Mouse (Mus musculus) right cerebral cortex, postnatal 4 days (tissue): ENCODE results near the gene Vars.
A peak's percentile ranks its signal among the peaks of the same experiment; 100 is the strongest.
"Not testable (repeated sequence)": the region's sequence is repeated elsewhere in the genome, so short reads cannot be mapped to it uniquely, and the experiment has no call there.

ENCODE experiments used
- DNase-seq: peaks from one replicate; pipeline ENCODE4 v3.0.0-alpha.2; 2022

The Vars gene

GRCm38 (mm10) chr17:35000717-35001451 lies at the start of gene Vars:
Gene Vars, plus strand, starts transcription at chr17:35000987.
- peak; percentile 75 for DNase-seq

- DNase-seq = no peak
Observed at GRCm38 (mm10) chr17:34951636-34952377, 49.0 kb upstream of the Vars start.

DNA sequence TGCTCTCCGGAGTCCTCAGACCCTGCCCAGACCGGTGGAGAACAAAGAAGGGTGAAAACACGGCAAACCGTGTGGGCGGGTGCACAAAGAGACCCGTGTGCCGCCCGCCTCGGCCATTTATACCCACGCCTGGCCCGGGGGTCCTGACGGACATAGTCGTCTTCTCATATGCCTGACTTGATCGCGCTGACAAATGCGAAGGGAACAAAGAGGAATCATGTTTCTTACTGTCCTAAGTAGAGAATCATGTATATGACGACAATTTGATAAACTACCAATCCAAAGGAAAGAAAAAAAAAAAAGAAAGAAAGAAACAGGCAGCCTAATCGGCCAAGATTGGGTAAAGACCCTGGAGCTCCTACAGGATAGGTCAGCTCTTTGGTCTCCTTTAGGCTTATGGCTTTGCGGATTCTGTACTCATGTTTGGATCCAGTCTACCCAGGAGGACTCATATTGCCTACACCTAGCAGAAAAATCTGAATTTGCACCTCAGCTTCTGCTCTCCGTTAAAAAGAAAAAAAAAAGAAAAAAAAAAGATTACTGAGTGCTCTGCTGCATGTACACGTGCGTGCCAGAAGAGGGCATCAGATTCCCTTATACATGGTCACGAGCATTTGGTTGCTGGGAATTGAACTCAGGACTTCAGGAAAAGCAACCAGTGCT lies 48.3 kb upstream of the Vars start:
- DNase-seq = peak; percentile 91

GRCm38 (mm10) chr17:34953258-34953657 lies 47.5 kb upstream of the Vars start:
- no peak for DNase-seq

- no peak for DNase-seq
Observed at GRCm38 (mm10) chr17:34953904-34954303, 46.9 kb upstream of the Vars start.

DNA sequence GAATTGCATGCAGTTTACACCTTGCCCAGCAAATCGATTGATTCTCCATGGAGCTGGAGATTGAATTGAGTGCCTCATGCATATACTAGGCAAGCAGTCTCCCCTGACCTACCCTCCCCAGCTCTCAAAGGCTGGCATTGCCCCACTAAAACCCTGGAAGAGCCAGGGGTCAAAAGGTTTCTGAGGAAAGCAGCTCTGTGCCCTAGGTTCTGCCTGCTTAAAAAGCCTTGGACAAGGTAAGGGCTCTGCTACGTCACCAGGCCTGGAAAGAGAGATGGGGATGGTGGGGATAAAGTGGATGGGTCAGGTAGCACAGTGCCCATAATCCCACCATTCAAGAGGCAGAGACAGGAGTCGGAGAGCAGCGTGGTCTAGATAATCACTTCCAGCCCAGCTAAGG lies 46.0 kb upstream of the Vars start:
- DNase-seq = no peak

GRCm38 (mm10) chr17:34955884-34956283 lies 44.9 kb upstream of the Vars start:
- DNase-seq = no peak

DNA sequence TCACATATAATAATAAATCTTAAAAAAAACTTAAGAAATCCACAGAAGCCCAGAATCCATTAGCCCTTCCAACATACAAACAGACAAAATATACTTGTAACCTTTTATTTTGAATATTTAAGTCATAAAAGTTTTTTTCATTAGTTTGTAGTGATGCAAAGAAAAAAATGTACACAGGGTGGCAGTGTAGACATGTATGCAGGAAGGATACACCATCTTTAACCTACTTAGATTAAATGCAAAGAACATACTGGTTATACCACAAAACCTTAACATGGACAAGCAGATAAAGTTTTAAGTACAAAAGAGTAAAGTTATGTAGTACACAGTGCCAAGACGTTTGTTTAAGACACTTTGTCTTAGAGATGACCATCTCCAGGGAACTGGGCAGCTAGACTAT lies 44.4 kb upstream of the Vars start:
- DNase-seq = no peak

- not testable (repeated sequence) for DNase-seq
Observed at GRCm38 (mm10) chr17:34957291-34957690, 43.5 kb upstream of the Vars start.

- DNase-seq = not testable (repeated sequence)
Observed at GRCm38 (mm10) chr17:34957966-34958365, 42.8 kb upstream of the Vars start.

DNA sequence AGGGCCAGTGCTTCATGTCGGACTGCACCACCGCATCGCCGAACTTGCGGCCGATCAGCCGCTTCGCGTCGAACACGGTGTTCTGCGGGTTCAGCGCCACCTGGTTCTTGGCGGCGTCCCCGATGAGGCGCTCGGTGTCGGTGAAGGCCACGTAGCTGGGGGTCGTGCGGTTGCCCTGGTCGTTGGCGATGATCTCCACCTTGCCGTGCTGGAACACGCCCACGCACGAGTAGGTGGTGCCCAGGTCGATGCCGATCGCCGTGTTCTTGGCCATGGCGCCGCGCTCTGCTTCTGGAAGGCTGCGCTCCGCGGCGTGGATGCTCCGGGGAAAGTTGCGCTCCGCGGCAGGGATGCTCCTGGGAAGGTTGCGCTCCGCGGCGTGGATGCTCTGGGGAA lies 42.1 kb upstream of the Vars start:
- DNase-seq = not testable (repeated sequence)

DNA sequence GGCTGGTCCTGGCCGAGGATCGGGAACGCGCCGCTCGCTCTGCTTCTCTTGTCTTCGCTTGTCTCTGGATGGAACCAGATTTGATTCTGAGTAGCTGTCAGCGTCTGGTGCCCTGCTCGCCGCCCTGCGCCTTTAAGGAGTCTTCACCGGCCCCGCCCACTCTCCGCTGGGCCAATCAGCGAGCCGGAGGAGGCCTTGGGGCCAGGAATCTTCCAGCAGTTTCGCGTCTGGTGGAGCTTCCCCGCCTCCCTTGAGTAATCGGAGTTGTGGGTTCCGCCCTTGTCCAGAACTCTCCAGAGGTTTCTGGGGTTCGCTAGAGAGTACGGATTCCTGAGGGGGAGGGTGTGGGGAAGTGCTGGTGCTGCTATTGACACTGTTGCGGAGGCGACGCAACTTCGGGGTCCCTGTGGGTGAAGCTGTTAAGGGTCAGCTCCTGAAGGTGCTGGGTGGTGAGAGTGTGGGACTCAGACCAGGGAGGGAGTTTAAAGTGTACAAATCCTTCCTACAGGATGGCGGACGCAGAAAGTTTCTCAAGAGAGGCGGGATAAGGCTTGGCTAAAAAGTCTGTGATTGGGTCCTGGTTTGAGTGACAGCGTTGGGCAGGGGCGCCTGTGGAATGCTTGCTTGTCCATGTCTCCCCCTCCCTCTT lies 41.5 kb upstream of the Vars start, which contains the start of gene Hspa1b:
Hspa1b (minus strand) TSS at position 109 of the 649 bp plus-strand sequence.
- peak; percentile 51 for DNase-seq

DNA sequence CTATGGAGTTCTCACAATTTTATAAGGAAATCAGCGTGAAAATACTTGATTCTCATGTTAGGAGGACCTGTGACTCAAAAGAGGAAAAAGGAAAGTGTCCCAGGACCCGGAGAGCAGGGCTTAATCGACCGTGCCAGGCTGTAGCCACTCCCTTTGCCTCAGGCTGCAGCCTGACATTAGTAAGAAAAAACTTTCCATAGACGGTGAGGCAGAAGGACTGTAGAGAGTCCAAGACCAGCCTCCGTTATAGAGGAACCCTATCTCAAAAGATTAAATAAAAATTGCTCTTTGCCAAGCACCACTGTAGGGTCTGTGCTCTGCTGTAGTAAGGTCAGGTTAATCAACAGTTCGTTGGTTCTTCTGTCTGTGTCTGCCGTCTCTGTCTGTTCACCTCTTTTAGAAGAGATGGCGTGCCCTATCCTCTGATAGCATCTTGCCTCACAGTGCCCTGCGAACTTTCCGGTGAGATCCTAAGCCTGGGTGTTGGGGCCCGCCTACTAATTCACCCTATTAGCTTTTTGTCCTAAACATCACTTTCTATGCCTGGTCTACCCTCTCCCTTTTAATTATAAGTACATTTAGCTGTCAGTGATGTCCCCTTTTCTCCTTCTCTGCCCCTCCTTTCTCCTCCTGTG lies 40.8 kb upstream of the Vars start:
- no peak for DNase-seq

GRCm38 (mm10) chr17:34960702-34961493 lies 39.9 kb upstream of the Vars start:
- DNase-seq = no peak

GRCm38 (mm10) chr17:34962125-34962524 lies 38.7 kb upstream of the Vars start:
- no peak for DNase-seq

DNA sequence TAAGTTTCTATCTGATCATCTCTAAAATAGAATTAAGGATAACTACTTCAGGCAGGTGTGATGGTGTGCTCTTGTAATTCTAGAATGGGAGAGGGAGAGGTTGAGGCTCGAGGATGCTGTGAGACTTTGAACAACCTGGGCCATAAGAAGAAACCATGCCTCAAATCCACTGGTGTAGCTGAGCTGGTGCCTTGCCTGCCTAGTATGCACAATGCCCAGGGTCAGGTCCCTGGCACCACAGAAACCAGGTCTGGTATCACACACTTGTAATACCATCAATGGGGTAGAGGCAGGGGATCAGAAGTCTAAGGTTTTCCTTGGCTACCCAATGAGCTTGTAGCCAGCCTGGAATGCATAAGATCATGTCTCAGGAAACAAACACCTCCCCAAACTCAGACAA lies 37.9 kb upstream of the Vars start:
- DNase-seq = no peak

DNA sequence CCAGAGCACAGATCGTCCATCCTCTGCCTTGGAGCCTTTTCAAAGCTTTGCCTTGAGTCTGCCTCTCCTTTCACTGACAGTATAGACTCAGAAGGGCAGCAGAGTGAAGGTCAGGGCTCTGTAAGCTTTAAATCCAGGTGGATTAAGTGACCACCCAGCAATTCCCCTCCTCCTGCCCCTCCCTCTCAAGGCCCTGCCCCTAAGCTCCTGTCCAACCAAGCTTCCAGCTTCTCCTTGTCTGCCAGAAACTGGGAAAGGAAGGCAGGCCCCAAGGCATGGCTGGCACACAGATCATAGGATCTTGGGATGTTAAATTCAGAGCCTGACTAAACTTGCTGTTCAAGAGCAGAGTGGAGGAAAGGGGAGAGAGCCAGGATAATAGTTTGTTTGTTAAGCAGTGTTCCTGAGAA lies 36.1 kb upstream of the Vars start:
- DNase-seq = no peak

GRCm38 (mm10) chr17:34965627-34966026 lies 35.2 kb upstream of the Vars start:
- no peak for DNase-seq

GRCm38 (mm10) chr17:34969822-34970221 lies 31.0 kb upstream of the Vars start, which contains the start of gene Gm20481:
Gene Gm20481, plus strand, starts transcription at chr17:34969912.
- DNase-seq = not testable (repeated sequence)

DNA sequence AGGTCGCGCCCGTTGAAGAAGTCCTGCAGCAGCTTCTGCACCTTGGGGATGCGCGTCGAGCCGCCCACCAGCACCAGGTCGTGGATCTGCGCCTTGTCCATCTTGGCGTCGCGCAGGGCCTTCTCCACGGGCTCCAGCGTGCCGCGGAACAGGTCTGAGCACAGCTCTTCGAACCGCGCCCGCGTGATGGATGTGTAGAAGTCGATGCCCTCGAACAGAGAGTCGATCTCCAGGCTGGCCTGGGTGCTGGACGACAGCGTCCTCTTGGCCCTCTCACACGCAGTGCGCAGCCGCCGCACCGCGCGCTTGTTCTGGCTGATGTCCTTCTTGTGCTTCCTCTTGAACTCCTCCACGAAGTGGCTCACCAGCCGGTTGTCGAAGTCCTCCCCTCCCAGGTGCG lies 29.9 kb upstream of the Vars start:
- not testable (repeated sequence) for DNase-seq

DNA sequence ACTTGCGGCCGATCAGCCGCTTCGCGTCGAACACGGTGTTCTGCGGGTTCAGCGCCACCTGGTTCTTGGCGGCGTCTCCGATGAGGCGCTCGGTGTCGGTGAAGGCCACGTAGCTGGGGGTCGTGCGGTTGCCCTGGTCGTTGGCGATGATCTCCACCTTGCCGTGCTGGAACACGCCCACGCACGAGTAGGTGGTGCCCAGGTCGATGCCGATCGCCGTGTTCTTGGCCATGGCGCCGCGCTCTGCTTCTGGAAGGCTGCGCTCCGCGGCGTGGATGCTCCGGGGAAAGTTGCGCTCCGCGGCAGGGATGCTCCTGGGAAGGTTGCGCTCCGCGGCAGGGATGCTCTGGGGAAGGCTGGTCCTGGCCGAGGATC lies 29.1 kb upstream of the Vars start:
- not testable (repeated sequence) for DNase-seq
